Mouse (Mus musculus) neural tube, embryonic 12.5 days (tissue): ENCODE data around the gene Pirb. TPM values are rescaled to one million over a fixed set of nuclear protein-coding genes. Genes with fewer than 3 reads are reported as not detected.

ENCODE experiments used
- polyA plus RNA-seq: library from polyadenylated mRNA; unstranded; fragments of >200 nt; fragmentation: Nextera tagmentation; extraction: Ambion mirVana; gene quantifications from 2 replicates; pipeline ENCODE4 v1.2.1, GENCODE M21; 2016

Pirb gene
- polyA plus RNA-seq, 1 experiment from 2014 or later: 0.20 TPM

Other genes with a start within 250 kb of the Pirb start
- not detected in 2 replicates for gene Tarm1, start 217.8 kb downstream of the Pirb start, polyA plus RNA-seq
- gene Oscar, start 104.2 kb downstream of the Pirb start, polyA plus RNA-seq: 0.24 and 0.29 TPM in 2 replicates
- 368 and 375 TPM in 2 replicates for gene Ndufa3, start 103.0 kb downstream of the Pirb start, polyA plus RNA-seq
- gene Tfpt, start 90.5 kb downstream of the Pirb start, polyA plus RNA-seq: 39.3 and 39.7 TPM in 2 replicates
- 126 TPM in 2 replicates for gene Prpf31, start 90.4 kb downstream of the Pirb start, polyA plus RNA-seq
- gene Cnot3, start 75.1 kb downstream of the Pirb start, polyA plus RNA-seq: 58.2 and 58.3 TPM in 2 replicates
- gene Leng1, start 54.6 kb downstream of the Pirb start, polyA plus RNA-seq: 23.4 and 25.7 TPM in 2 replicates
- gene Tmc4, start 42.8 kb downstream of the Pirb start, polyA plus RNA-seq: 3.2 and 4.0 TPM in 2 replicates
- 225 and 226 TPM in 2 replicates for gene Tsen34, start 27.5 kb downstream of the Pirb start, polyA plus RNA-seq
- 44.3 and 47.5 TPM in 2 replicates for gene Mboat7, start 26.9 kb downstream of the Pirb start, polyA plus RNA-seq
- gene Rps9, start 16.4 kb downstream of the Pirb start, polyA plus RNA-seq: 989 and 1,067 TPM in 2 replicates
- not detected in 2 replicates for gene Gm15448, start 105.3 kb upstream of the Pirb start, polyA plus RNA-seq
- not detected in 2 replicates for gene Pira2, start 124.7 kb upstream of the Pirb start, polyA plus RNA-seq
- 0.17 TPM in 1 of 2 replicates, not detected in the other for gene Gm14548, start 177.7 kb upstream of the Pirb start, polyA plus RNA-seq
- not detected in 2 replicates for gene Lilra6, start 195.1 kb upstream of the Pirb start, polyA plus RNA-seq